Mouse (Mus musculus): Measurements from ENCODE around the gene Gm17606.

The Gm17606 gene

GRCm38 (mm10) chr14:54669381-54669780, 28.6 kb downstream of the Gm17606 start:
- peak; percentile 74 to 77 for DNase-seq

GRCm38 (mm10) chr14:54674317-54674716, 33.6 kb downstream of the Gm17606 start:
- DNase-seq: no peak

GRCm38 (mm10) chr14:54676290-54676689, 35.5 kb downstream of the Gm17606 start:
- no peak for DNase-seq

DNA sequence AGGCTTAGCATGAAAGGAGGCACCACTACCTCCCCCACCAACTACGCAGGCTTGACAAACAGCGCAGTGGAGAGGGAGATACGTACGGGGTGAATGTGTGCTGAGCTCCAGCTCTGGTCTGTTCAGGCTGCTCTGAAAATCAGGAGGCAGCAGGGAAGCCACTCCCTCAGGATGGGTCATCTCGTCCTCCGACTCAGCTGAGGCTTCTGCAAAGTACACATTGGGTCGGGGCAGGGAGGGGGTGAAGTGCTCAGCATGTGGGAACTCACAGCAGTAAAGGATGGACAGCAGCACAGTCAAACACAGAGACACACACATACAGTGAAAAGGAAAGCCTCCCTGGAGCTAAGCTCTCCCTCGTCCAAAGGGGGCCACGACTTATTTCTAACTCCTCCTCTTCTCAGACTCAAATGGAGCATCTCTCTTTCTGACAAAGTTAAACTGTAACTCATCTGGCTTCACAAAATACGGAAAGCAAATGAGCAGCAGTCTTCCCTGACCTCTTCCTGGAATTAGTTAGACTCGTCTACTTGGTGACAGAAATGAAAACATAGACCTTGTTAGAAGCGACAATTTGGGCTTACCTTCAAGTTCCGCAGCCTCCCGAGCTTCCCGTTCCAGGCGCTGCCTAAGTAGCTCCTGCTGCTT, 38.0 kb downstream of the Gm17606 start:
- no peak for DNase-seq

DNA sequence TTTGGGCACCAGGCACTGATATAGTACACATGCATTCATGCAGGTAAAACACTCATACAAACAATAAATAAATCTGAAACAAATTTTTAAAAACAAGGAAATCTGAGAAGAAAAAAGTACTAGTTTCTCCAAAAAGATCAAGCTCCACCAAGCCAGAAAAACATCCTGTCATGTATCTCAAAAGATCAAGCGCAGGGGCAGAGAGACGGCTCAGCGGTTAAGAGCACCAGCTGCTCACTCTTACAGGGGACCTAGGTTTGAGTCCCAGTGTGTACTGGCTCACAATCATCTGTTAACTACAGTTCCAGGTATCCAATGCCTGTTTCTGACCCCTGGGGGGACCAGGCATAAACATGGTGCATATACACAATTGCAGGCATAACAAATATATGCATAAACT, 41.6 kb downstream of the Gm17606 start:
- no peak for DNase-seq

- DNase-seq: no peak
These were observed 44.7 kb downstream of the Gm17606 start for GRCm38 (mm10) chr14:54685471-54685870.

GRCm38 (mm10) chr14:54686063-54686521, 45.3 kb downstream of the Gm17606 start, which contains the start of gene 1700123O20Rik:
TSS of gene 1700123O20Rik (plus strand) at chr14:54686216.
- DNase-seq: peak in 1 of 2 experiments; percentile 72

DNA sequence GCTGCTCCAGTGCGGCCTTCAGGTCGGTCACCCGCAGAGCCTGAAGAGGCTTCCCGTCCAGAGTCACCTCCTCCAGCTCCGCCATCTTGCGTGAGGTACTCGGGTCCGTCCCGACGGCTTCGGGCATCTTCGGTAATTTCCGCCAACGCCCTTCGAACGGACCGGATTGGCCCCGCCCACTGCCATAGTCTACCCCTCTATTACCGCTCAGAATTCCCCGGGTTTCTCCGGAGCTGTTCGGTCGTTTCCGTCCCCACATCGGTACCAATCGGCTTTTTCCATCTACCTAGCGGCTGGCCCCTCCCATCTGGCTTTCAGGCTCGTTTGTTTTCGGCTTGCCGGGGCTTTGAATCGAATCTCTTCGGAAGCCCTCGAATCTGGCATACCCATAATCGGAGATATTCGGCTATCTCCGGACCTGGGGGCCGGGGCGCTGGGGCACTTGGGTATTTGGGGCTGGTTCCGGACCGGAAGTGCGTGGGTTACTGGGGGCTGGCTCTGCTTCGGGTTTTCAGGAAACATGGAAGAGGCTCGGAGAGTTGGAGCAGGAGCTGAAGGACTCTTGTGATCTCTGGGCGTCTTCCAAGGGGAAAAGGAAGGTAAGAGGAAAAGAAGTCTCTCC, 45.9 kb downstream of the Gm17606 start, which contains the start of gene Acin1:
Gene Acin1, minus strand, starts transcription at position 410 of the 622 bp plus-strand sequence.
- DNase-seq: peak; percentile 99

GRCm38 (mm10) chr14:54687251-54687650, 46.5 kb downstream of the Gm17606 start:
- no peak for DNase-seq

GRCm38 (mm10) chr14:54695042-54695441, 54.3 kb downstream of the Gm17606 start:
- DNase-seq: no peak

DNA sequence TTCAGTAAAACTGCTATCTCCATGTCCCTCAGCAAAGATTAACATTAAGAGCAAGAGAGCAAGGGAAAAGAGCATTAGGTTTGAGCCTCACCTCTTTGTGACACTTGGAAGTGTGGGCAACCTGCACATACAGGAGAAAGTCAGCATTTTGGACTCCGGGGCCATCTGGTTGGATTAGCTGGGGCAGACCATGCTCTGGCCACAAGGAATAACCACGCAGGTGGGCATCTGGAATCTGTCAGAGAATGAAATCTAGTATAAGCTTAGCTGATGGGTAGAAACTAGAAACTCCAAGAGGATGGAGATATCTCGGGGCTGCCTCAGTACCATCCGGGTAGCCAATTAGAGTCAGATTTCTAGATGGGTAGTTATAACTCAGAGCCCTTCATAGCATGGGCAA, 56.0 kb downstream of the Gm17606 start:
- no peak for DNase-seq
